Mouse (Mus musculus) thymus, postnatal 10 days (tissue): Measurements from ENCODE around the gene Kdm2b.

Source experiments
- DNase-seq, 2 experiments: peaks; one replicate each; pipeline ENCODE4 v3.0.0; 2021; ENCODE audit warnings: low spot score in 2 of 2

The Kdm2b gene

GRCm38 (mm10) chr5:122849521-122850318 lies 139.9 kb downstream of the Kdm2b start, which contains the start of gene Rnf34:
TSS of gene Rnf34 (plus strand) at chr5:122850048.
- peak; percentile 98 to 99 for DNase-seq

- DNase-seq = no peak
These were observed 145.8 kb downstream of the Kdm2b start for GRCm38 (mm10) chr5:122843799-122844198.

GRCm38 (mm10) chr5:122841126-122841525 lies 148.5 kb downstream of the Kdm2b start:
- no peak for DNase-seq

DNA sequence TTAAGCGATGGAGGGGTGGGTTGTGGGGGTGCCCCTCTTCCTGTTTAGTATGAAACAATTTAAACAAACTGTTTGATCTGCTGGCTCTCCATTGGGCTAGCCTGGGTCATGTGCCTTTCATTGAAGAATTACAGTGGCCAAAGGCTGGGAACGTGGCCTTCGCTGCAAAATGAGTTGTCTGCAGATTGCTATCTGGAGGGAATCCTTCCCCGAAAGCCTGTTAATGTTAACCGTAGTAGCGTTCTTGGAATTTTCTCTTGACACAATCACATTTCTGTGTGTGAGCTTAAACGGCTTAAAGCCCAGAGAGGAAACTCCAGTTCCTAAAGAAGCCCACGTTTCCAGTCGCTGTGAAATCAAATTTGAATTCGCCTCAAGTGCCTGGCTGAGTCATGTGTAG lies 156.6 kb downstream of the Kdm2b start:
- peak in 1 of 2 experiments; percentile 17 for DNase-seq

DNA sequence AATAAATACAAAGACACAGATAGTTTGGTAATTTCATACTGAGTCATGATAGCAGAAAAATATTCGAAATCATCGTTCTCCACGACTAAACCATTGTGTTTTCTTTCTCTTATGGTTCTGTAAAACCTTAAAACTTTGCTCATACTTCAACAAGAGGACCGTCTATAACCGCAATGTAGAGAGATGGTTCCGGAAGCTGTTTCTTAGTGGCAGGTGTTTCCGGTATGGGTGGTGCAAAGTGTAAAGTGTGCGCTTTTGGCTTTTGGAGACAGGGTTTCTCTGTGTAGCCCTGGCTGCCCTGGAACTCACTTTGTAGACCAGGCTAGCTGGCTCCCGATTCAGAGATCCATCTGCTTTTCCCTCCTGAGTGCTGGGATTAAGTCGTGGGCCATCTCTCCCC lies 157.1 kb downstream of the Kdm2b start:
- peak in 1 of 2 experiments; percentile 29 for DNase-seq

DNA sequence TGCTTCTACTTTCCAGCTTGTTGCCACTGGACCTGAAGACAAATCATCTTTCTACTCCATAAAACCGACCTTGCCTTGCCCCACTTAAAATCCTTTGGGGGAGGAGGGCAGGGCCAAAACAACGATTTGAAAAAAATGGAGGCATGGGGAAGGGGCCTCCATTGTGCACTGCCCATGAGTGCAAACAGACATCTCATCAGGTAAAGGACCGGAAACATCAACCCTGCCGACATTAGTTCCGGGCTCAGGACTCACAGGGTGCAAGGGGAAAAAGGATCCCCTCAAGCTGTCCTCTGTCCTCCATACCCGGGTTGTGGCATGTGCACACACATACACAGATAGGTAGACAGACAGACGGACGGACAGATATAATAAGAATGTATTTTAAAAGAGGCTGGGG lies 164.5 kb downstream of the Kdm2b start:
- no peak for DNase-seq

- DNase-seq = peak; percentile 56 to 63
These were observed 165.2 kb downstream of the Kdm2b start for GRCm38 (mm10) chr5:122824450-122824849.

- peak in 1 of 2 experiments; percentile 33 for DNase-seq
These were observed 165.6 kb downstream of the Kdm2b start for GRCm38 (mm10) chr5:122823976-122824375.

DNA sequence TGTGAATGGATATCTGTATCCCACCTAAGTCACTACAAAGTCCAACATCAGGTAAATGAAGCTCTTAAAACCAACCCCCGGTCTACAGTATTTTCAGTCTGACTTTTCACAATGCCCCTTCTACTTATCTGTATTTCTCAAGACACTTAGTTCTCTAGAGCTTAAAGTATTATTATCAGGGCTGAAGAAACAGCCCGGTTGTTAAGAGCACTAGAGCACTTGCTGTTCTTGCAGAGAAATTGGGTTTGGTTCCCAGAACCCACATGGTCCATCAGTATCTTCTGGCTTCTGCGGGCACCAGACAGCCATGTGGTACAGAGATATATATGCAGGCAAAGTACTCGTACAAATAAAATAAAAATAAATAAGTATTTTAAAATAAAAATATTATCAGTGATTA lies 167.2 kb downstream of the Kdm2b start:
- no peak for DNase-seq

DNA sequence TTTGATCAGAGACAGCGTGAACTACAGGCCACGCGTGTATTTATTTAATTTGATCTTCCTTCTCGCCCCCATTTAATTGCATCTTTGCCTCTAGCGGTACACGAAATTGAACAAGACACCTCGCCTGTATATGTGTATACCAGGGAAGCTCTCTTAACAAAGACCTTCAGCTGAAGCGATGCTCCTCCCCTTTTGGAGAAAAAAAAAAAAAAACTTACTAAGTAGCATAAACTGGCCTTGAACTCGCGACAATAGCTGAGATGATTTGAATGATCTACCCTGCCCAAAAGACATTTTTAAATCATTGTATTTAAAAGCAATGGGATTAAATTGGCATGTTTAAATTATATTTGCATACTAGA lies 168.1 kb downstream of the Kdm2b start:
- DNase-seq = no peak

DNA sequence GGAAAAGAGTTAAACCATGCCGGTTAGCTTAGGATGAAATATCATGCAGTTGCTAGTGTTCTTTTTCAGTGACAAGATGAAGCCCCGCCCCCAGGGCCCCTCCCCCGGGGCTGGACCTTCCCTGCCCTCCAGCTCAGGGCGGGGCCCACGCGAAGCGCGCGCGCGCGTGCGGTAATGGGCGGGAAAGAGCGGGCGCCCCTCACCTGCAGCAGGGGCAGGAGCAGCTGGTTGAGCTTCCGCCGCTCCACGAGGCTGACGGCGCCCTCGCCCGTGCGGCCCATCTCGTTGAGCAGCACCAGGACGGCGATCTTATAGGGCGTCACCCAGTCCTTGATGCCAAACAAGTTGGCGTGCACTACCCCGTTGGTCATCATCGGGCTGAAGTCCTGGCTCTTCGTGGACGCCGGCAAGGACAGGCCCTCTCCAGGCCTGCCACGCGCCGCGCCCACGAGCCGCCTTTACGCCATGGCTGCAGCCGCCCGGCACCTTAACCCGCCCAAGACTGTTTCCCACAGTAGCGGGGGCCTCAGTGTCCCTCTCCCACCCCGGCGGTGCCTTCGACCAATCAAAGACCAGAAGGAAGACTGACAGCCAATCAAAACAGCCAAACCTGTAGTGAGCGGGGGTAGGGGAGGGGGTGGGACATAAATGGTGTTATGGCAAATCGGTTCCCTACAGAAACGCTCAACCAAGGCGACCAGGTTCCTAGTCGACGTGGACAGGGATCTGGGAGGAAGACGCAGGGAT lies 168.7 kb downstream of the Kdm2b start, which contains the start of gene Anapc5:
Anapc5 (minus strand) TSS at position 563 of the 747 bp plus-strand sequence.
- peak; percentile 93 to 95 for DNase-seq
